In genomic region chr4:101540516-101540915, GRCm38 (mm10) we compare ENCODE assay signal across 26 mouse cellular contexts.
"Had no signal": no experiment of that assay in that cellular context is flagged by ENCODE, and none has a peak within 500 bp of the region (broad histone marks: within the 10 kb centered on the region; RNA-seq: fewer than 3 reads in every experiment).

No protein-coding gene starts in this region.

- H3K9ac ChIP-seq: heart, embryonic 12.5 days; hindbrain, embryonic 13.5 days; hindbrain, embryonic 15.5 days; intestine, embryonic 15.5 days; limb, embryonic 13.5 days; limb, embryonic 15.5 days; liver, embryonic 12.5 days; liver, embryonic 14.5 days had no signal

- H3K27me3 ChIP-seq: heart, embryonic 12.5 days; hindbrain, embryonic 13.5 days; hindbrain, embryonic 15.5 days; intestine, embryonic 15.5 days; limb, embryonic 13.5 days; limb, embryonic 15.5 days; liver, embryonic 12.5 days had no signal

- DNase-seq: gastrocnemius, adult 2 months; gastrocnemius, postnatal 10 days; gastrocnemius, postnatal 25 days; heart, adult 18-20 months; heart, postnatal 10 days; heart, postnatal 4 days; kidney, adult 18-20 months; kidney, adult 8-10 months; kidney, postnatal 10 days; kidney, postnatal 25 days; kidney, postnatal 4 days; layer of hippocampus, postnatal 36 days; left cerebral cortex, postnatal 4 days had no signal

- ATAC-seq: inflammation-experienced regulatory T-cells, adult 6 months; intestine, embryonic 15.5 days; intestine, postnatal 0 days; liver, embryonic 12.5 days had no signal

- H3K4me3 ChIP-seq: gastrocnemius, adult 2 months; heart, embryonic 10.5 days; heart, embryonic 12.5 days; hindbrain, embryonic 10.5 days; hindbrain, embryonic 13.5 days; hindbrain, embryonic 15.5 days; intestine, embryonic 15.5 days; layer of hippocampus, adult 2 months; limb, embryonic 13.5 days; limb, embryonic 15.5 days; liver, embryonic 12.5 days had no signal

- H3K4me1 ChIP-seq: heart, embryonic 10.5 days; heart, embryonic 12.5 days; hindbrain, embryonic 10.5 days; hindbrain, embryonic 13.5 days; hindbrain, embryonic 15.5 days; intestine, embryonic 15.5 days; limb, embryonic 13.5 days; limb, embryonic 15.5 days; liver, embryonic 12.5 days had no signal

- H3K9me3 ChIP-seq: heart, embryonic 10.5 days; heart, embryonic 12.5 days; hindbrain, embryonic 10.5 days; hindbrain, embryonic 13.5 days; hindbrain, embryonic 15.5 days; intestine, embryonic 15.5 days; limb, embryonic 13.5 days; limb, embryonic 15.5 days; liver, embryonic 12.5 days had no signal

- H3K27ac ChIP-seq: gastrocnemius, adult 2 months; heart, embryonic 10.5 days; hindbrain, embryonic 10.5 days; hindbrain, embryonic 13.5 days; hindbrain, embryonic 15.5 days; intestine, embryonic 15.5 days; layer of hippocampus, adult 2 months; limb, embryonic 13.5 days; limb, embryonic 15.5 days; liver, embryonic 12.5 days; liver, embryonic 14.5 days had no signal

- H3K4me2 ChIP-seq: heart, embryonic 12.5 days; hindbrain, embryonic 13.5 days; hindbrain, embryonic 15.5 days; intestine, embryonic 15.5 days; limb, embryonic 13.5 days; limb, embryonic 15.5 days; liver, embryonic 12.5 days had no signal

- H3K36me3 ChIP-seq: heart, embryonic 10.5 days; heart, embryonic 12.5 days; hindbrain, embryonic 10.5 days; hindbrain, embryonic 13.5 days; hindbrain, embryonic 15.5 days; intestine, embryonic 15.5 days; limb, embryonic 13.5 days; limb, embryonic 15.5 days; liver, embryonic 12.5 days had no signal
